Mouse (Mus musculus): ENCODE data around the gene Pmepa1.
A peak's percentile ranks its signal among the peaks of the same experiment; 100 is the strongest.

Pmepa1 gene

DNA sequence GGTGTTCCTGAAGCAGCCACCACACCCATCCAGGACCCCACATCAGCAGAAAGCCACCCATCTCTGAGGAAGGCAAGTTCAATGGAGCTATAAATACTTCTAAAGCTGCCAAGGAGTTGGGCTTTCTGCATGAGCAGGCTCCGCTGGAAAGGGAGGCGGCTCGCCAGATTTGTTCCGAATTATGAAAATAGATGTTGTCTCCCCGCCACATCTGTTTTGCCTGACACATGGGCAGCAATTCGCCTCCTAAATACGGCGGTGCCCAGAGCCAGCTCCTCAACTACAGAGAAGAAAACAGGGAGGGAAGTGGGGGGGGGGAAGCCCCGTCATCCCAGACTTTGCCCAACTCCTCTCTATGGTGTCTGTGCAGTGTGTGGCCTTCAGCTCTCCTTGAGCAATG lies 24.7 kb downstream of the Pmepa1 start:
- no peak for DNase-seq

DNA sequence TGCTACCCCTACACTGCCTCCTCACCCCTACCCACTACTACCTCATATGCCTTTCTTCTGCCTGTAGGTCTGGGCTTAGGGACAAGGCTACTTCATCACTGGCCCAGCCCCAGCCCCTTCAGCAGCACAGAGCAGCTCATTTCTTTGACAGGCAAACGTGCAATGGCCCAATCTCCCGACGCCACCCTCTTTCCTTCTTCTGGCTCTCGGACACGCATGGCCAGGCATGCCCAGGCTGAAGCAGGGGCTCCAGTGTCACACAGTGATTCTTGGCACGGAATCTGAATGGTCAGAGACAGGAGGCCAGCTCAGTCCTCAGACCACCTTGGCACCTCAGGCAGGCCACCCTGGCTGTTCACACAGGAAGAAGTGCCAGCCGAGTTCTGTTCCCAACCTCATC lies 25.2 kb downstream of the Pmepa1 start:
- no peak for DNase-seq

DNA sequence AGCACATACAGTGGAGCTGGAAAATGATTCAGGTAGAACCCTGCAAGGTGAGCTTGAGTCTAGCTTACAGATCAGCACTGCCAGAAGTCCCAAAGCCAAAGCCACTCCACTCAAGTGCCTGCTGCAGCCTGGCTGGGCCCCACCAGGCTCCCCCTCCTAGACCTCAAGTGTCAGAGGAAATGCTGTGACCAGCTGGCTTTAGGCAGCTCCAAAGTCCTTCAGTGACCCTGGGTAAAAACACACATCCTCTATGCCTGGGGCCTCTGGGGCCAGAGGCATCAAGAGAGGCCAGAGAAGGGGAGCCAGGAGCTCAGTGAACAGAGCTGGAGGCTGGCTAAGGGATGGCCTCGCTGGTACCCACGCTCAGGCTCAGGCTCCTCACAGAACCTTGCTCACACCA lies 25.9 kb downstream of the Pmepa1 start:
- DNase-seq: no peak

DNA sequence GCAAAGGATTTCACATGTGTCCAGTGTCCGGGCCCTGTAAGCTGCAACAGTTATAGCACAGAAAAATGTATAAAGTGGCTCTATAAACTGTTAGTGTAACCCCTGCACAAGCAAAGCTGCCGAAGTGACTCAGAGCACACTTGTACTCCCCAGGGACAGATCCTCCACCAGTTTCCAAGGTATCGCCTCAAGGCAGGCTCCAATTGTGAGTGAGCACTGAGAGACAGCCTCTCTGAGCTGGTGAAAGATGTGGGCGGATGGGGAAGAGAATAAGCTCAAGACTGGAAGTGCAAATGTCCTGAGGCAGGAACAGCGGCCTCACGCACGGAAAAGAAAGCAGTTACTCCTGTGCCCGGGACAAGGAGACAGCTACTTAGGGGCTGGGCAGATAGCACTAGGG lies 26.4 kb downstream of the Pmepa1 start:
- no peak for DNase-seq

DNA sequence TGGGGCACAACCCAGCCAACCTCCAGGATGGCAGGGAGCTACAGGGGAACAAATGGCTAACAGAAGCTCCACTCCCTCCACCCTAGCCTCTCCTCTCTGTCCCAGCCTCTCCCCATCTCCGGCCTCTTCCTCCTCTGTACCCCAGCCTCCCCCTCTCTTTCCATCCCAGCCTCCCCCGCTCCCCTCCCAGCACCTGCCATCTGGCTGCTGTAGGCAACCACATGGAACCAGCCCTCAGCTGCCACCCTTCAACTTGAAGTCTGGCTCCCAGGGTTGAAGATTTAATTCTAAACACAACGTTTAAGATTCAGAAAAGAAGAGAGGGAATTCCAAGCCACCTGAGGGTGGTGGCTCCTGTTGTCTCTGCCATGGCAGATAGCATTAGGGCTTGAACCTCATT lies 26.9 kb downstream of the Pmepa1 start:
- DNase-seq: no peak

- no peak for DNase-seq
These were observed 27.5 kb downstream of the Pmepa1 start for GRCm38 (mm10) chr2:173248822-173249221.

DNA sequence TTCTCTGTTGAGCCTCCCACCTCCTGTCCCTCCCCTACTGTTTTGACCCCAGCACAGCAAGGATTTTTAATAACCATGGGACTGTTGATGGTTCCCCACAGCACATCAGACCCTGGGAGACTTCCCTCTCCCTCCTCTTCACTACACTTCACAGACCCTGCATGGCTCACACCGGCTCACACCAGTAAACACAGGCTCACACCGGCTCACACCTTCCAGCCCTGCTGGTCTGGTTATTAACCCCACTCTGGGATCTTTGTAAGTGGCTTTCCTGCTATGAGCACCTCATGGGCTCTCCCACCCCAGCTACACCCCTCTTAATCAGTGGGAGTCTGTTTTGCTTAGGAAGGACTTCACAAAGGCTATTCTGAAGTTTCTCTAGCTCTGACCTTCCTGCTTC lies 28.4 kb downstream of the Pmepa1 start:
- no peak for DNase-seq

DNA sequence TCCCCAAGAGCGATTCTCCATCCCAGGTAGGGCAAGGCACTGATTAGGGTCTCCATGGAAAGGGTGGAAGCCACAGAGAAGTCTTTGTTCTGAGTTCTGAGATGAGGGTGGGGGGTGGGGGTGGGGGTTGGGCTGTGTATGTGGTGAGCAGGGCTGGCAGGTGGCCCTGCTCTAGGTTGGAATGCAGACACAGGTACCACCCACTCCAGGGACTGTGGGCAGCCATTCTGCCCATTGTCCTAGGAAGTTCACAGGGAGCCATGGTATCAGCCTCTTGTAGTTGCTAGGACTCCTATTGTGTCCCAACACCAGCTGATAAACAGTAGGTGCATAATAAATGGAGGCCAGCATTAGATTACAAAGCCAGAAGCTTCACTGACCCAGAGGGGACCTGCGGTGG lies 29.1 kb downstream of the Pmepa1 start:
- DNase-seq: no peak

DNA sequence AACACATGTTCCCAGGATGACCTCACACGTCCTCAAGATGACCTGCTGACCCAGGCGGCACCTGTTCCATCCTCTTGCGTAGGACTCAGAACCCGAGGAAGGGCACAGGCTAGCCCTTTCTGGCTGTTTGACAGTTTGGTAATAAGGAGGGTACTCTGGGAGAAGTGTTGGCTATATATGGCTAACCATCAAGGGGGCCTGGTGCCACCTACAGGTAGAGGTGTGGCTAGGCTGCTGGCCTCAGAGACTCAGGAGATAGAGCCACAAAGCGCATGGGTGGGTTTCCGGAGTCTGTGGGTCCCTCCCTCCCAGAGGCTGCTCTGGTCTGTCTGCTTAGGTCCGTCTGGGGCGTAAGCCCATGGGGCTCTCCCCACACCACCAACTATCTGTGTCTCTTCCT lies 29.6 kb downstream of the Pmepa1 start:
- DNase-seq: peak; percentile 35

GRCm38 (mm10) chr2:173245258-173245657 lies 31.1 kb downstream of the Pmepa1 start:
- no peak for DNase-seq

DNA sequence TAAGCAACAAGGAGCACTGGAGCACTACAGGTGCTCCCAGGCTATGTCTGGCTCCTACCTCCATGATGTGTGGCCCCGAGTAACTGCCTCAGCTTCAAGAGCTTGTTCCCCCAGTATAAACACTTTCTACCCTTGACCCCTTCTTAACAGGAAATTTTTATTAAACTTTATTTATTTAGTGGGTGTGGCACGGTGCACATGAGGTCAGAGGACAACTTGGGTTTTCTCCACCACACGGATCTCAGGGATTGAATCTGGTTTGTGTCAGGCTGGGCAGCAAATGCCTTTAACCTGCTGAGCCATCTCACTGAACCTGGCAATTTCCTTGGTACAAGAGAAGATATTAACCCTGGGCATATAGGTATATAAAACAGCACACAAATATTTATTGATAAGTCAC lies 32.2 kb downstream of the Pmepa1 start:
- no peak for DNase-seq

DNA sequence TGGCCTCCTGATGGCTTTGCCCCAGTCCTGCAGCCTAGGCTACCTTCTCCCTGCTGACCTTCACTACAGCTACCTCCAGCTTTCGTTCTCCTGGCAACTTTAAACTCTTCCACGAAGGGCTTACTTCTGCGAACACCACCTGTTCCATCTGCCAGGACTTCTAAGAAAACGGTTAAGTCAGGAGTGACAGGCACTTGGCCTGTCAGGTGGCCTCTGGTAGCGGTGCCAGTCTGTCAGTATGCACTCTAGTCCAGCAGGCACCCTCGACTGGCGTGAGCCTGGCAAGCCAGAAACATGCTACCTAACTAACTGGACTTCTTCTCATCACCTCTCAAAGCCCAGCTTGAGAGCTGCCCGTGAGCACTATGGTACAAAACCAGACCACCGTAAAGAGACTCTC lies 32.7 kb downstream of the Pmepa1 start:
- no peak for DNase-seq

DNA sequence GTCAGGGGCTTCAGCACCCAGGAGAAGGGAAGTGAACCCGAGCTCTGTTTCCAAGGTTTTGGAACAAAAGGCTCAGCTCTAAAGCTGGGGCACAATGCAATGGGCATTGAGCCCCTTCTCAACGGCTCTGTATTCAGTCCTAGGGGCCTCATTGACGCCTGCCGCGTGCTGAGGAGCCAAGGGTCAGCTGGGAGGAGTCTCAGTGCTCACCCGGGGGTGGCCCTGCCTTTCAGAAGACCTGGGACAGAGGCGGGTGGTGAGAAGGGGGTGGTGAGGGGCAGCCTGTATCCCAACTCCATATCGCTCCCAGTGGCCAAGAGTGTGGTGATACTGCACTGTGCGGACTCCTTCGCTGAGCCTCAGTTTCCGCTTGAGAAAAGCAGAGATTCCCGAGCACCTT lies 33.5 kb downstream of the Pmepa1 start:
- no peak for DNase-seq

- no peak for DNase-seq
These were observed 35.6 kb downstream of the Pmepa1 start for GRCm38 (mm10) chr2:173240738-173241137.

DNA sequence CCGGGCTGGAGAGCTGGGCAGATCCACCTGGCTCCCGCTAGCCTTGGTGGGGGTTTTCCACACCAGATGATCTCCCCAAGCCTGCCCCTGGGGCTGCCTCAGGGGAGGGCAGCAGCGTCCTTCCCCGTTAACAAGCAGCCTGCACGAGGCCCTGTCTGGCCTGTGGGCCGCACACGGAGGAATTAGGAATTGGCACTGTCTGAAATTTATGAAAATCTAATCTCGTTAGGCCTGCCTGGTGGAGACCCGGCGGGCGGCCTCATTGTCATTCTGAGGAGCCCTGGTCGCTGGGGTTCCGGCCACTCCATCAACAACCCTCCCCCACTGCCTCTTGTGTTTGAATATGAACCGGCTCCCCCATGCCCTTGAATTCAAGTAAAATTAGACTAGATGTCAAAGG lies 37.8 kb downstream of the Pmepa1 start:
- DNase-seq: no peak

GRCm38 (mm10) chr2:173235435-173236332 lies 40.6 kb downstream of the Pmepa1 start:
- no peak for DNase-seq

- DNase-seq: no peak
These were observed 43.6 kb downstream of the Pmepa1 start for GRCm38 (mm10) chr2:173232766-173233099.

- no peak for DNase-seq
These were observed 44.1 kb downstream of the Pmepa1 start for GRCm38 (mm10) chr2:173232065-173232765.

GRCm38 (mm10) chr2:173229578-173230224 lies 46.6 kb downstream of the Pmepa1 start:
- DNase-seq: peak; percentile 98

DNA sequence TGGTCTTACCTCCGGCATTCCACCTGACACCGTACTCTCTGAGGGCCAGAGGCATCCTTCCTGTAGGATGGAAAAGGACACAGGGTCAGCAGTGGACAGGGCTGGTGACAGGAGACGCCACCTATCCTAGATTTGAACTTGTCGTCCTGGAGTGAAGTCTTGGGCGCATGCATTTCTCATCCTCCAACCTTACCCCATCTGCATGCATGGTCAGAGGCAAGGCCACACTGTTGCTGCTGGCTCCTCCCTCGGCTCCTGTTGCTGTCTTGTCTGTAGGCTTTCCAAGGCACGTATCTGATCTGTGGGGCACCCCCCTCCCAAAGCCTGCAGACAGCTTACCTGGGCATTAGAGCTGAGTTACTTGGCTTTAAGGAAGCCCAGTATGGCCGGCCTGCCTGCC lies 47.8 kb downstream of the Pmepa1 start:
- no peak for DNase-seq

DNA sequence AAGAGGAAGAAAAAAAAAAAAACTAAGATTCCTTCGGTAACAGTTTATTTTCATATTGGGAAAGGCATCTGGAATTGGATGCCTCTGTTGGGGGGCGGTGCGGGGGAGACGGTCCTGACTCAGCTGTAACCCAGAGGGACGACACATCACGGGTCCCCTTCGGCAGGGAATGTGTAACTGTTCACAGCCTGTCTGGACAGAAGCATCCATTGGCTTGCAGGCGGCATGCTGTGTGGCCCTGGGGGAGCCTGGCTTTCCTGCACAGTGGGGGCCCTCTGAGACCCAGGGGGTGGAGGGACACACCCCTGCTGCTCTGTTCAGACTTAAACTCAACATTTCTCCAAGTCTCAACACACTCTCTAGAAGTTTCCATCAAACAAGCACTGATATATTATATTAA lies 49.5 kb downstream of the Pmepa1 start:
- no peak for DNase-seq

- no peak for DNase-seq
These were observed 50.4 kb downstream of the Pmepa1 start for GRCm38 (mm10) chr2:173225906-173226305.

DNA sequence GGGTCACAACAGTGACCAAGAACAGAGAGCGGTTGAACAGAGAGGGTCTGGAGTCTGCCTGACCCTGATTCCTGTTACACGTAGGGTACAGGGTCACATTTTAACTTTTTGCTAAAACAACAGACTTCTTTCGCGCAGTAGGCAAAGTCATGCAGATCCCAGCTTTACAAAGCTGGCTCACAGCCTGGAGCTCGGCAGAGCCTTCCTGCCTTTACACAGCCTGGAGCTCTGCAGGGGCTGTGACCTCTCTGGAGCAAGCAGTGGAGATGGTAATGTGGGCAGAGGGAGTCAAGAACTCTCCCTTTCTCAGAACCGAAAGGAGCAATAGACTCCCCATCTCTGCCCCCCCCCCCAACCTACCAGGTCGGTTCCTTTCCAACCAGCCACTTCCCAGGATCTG lies 51.5 kb downstream of the Pmepa1 start:
- no peak for DNase-seq

GRCm38 (mm10) chr2:173224097-173224496 lies 52.2 kb downstream of the Pmepa1 start:
- DNase-seq: no peak

Data from thymus, postnatal 14 days (tissue).